Mouse (Mus musculus) gastrocnemius, adult 2 months (tissue): ENCODE data around the gene Nav3. TPM values are rescaled to one million over a fixed set of nuclear protein-coding genes. Genes with fewer than 3 reads are reported as not detected.
"Not testable (repeated sequence)": the region's sequence is repeated elsewhere in the genome, so short reads cannot be mapped to it uniquely, and the experiment has no call there.

Experiments used
- DNase-seq: peaks from one replicate; pipeline ENCODE4 v3.0.0; 2022
- H3K27ac ChIP-seq: fragments of 200-600 bp; 2 replicates; pipeline ENCODE4 v1.8.1; 2022; ENCODE audit warnings: mild to moderate bottlenecking
- H3K4me3 ChIP-seq: fragments of 200-600 bp; 2 replicates; pipeline ENCODE4 v1.8.1; 2022; ENCODE audit warnings: mild to moderate bottlenecking, moderate library complexity
- CTCF ChIP-seq: fragments of 200-600 bp; IDR thresholded peaks from 2 replicates; pipeline ENCODE4 v1.8.1; 2022; ENCODE audit warnings: antibody characterized with exemption, mild to moderate bottlenecking, moderate library complexity
- intact Hi-C: fragments of 180-260 bp; cut with DNase I; formaldehyde crosslinking; loops from one replicate; pipeline ENCODE4 v1.15.1; 2025
- total RNA-seq, 2 experiments: library from RNA; stranded (reverse); gene quantifications; 2 replicates each; pipeline ENCODE4 v1.2.3; 2021

Nav3 gene
- total RNA-seq, 2 experiments from 2014 or later, result 1.5 to 2.1 TPM

- Histone ChIP-seq H3K27ac (no peak overlapping the region), H3K4me3 (no peak overlapping the region)
- no peak for TF ChIP-seq CTCF
- no peak for DNase-seq
- intact Hi-C loops, result no loop called here
Measured at GRCm38 (mm10) chr10:110072355-110072754, 383.6 kb downstream of the Nav3 start.

- intact Hi-C loops, result no loop called here
- no peak overlapping the region for H3K27ac ChIP-seq
- TF ChIP-seq CTCF, result no peak
- no peak overlapping the region for H3K4me3 ChIP-seq
- DNase-seq, result no peak
Measured at GRCm38 (mm10) chr10:110061166-110061565, 394.8 kb downstream of the Nav3 start.

GRCm38 (mm10) chr10:110037547-110037946 is 418.5 kb downstream of the Nav3 start:
- Histone ChIP-seq H3K4me3 (no peak overlapping the region), H3K27ac (no peak overlapping the region)
- intact Hi-C loops, result no loop called here
- TF ChIP-seq CTCF, result no peak
- DNase-seq, result no peak

- no peak overlapping the region for H3K27ac ChIP-seq
- no peak for DNase-seq
- no peak for TF ChIP-seq CTCF
- no peak overlapping the region; the same call in 1 of the 2 replicates for H3K4me3 ChIP-seq
- intact Hi-C loops, result no loop called here
Measured at GRCm38 (mm10) chr10:110034582-110035099, 421.4 kb downstream of the Nav3 start.

GRCm38 (mm10) chr10:110024897-110025296 is 431.1 kb downstream of the Nav3 start:
- intact Hi-C loops, H3K27ac ChIP-seq, DNase-seq, H3K4me3 ChIP-seq: not testable (repeated sequence)

GRCm38 (mm10) chr10:110022100-110022499 is 433.9 kb downstream of the Nav3 start:
- TF ChIP-seq CTCF, result no peak
- Histone ChIP-seq H3K4me3 (no peak overlapping the region), H3K27ac (no peak overlapping the region)
- intact Hi-C loops, result no loop called here
- DNase-seq, result no peak

- TF ChIP-seq CTCF, result no peak
- DNase-seq, result no peak
- Histone ChIP-seq H3K27ac (no peak overlapping the region), H3K4me3 (no peak overlapping the region)
- intact Hi-C loops, result no loop called here
Measured at GRCm38 (mm10) chr10:110019266-110019866, 436.6 kb downstream of the Nav3 start.

GRCm38 (mm10) chr10:110001328-110001727 is 454.7 kb downstream of the Nav3 start:
- H3K27ac ChIP-seq, intact Hi-C loops, DNase-seq, H3K4me3 ChIP-seq: not testable (repeated sequence)

GRCm38 (mm10) chr10:110000755-110001247 is 455.2 kb downstream of the Nav3 start:
- DNase-seq, result no peak
- Histone ChIP-seq H3K4me3 (peak overlapping the region; percentile 65), H3K27ac (peak overlapping the region; percentile 40; the same call in 1 of the 2 replicates)
- no peak for TF ChIP-seq CTCF
- intact Hi-C loops, result no loop called here

GRCm38 (mm10) chr10:109999904-110000303 is 456.1 kb downstream of the Nav3 start:
- intact Hi-C loops, result no loop called here
- peak overlapping the region; percentile 65 for H3K4me3 ChIP-seq
- no peak for TF ChIP-seq CTCF
- peak; percentile 20 for DNase-seq
- peak overlapping the region; percentile 63 for H3K27ac ChIP-seq

- no peak for TF ChIP-seq CTCF
- no peak overlapping the region for H3K4me3 ChIP-seq
- peak overlapping the region; percentile 16 for H3K27ac ChIP-seq
- DNase-seq, result peak; percentile 37
- intact Hi-C loops, result no loop called here
Measured at GRCm38 (mm10) chr10:109994302-109994701, 461.7 kb downstream of the Nav3 start.

- Histone ChIP-seq H3K27ac (peak overlapping the region; percentile 76), H3K4me3 (peak overlapping the region; percentile 60)
- intact Hi-C loops, result no loop called here
- TF ChIP-seq CTCF, result no peak
- no peak for DNase-seq
Measured at GRCm38 (mm10) chr10:109985824-109986485, 470.0 kb downstream of the Nav3 start.

- intact Hi-C loops, result no loop called here
- no peak for TF ChIP-seq CTCF
- no peak for DNase-seq
- peak overlapping the region; percentile 66 for H3K4me3 ChIP-seq
- peak overlapping the region; percentile 20 for H3K27ac ChIP-seq
Measured at GRCm38 (mm10) chr10:109976351-109976750, 479.7 kb downstream of the Nav3 start.
